Mouse (Mus musculus) frontal cortex, adult 2 months (tissue): ENCODE results near the gene Olfr1152. TPM values are rescaled to one million over a fixed set of nuclear protein-coding genes. Genes with fewer than 3 reads are reported as not detected.

Source experiments
- DNase-seq, 2 experiments: peaks; one replicate each; pipeline ENCODE4 v3.0.0; 2022; ENCODE audit warnings: low spot score in 1 of 2; ENCODE audit errors: extremely low spot score in 1 of 2
- polyA plus RNA-seq: library from polyadenylated mRNA; depleted of rRNA; stranded (reverse); fragments of >200 nt; gene quantifications from 2 replicates; pipeline ENCODE4 v1.2.3, GENCODE M21; 2012; rRNA removed

The Olfr1152 gene
- not detected in 2 replicates for polyA plus RNA-seq

DNA sequence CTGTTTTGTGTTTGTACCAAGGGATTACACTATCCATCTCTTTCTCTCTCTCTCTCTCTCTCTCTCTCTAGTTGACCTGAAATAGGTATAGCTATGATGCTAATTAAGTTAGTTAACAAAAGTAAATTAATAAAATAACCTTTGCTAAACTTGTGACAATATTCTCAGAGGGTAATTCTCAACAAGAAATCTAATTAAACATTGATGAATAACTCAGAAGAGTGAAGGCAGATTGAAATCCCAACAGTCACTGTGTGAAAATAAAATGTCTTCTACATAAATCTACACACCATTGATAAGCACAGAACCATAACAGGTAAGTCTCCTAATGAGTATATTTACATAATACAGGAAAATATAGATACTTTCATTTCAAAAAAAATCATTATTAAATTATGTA is at the start of gene Olfr1152:
TSS of gene Olfr1152 (plus strand) at position 301 of the 400 bp plus-strand sequence.
- DNase-seq = no peak

DNA sequence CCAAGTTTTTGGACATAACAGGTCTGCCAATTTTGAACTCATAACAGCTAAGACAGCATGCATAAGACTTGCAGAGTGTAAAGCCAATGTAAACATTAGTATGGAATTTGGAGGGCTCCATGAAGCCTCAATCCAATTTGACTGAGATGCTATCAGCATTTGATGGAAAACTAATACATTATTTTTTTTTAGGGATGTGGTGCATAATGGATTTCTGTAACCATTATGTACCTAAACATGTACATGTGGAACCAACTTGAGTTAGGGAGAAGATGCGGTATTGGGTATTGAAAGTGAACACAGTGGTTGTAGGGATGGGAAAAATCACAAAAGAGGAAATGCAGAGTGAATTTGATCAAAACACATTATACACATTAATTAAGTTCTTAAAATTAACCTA is 36.1 kb upstream of the Olfr1152 start, which contains the start of gene Olfr1148:
TSS of gene Olfr1148 (plus strand) at position 301 of the 400 bp plus-strand sequence.
- no peak for DNase-seq

DNA sequence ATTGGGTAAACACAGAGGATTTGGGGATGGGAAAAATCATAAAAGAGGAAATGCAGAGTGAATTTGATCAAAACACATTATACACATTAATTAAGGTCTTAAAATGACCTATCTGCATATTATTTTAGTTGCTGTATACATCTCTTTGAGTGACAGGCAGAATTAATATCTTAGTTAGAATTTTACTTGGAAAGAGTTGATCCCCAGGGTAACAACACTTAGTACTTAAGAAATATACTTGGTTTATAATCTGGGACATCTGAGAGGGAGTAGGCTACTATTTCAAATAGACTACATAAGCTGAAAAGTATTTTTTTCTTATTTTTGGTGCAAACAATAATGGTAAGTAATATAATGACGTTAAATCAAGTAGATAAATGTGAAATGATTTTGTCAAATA is 22.6 kb upstream of the Olfr1152 start, which contains the start of gene Olfr1150-ps1:
TSS of gene Olfr1150-ps1 (plus strand) at position 301 of the 400 bp plus-strand sequence.
- no peak for DNase-seq

DNA sequence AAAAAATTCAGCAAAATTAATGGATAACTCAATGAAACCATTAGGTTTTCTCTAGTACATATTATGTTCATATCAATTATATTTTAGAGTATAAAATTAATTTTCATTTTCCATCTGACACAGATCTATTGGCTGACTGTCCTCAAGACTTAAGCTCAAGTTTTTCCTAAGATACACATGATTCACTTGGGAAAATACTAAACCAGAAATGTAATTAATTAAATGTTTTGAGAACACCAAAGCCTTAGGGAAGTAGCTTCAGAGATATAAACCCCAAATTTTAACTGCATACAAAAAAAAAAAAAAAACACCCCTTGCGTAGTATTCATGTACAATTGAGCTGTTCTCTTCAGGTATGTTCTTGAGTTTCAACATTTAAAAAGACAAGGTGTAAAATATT is 10.7 kb upstream of the Olfr1152 start, which contains the start of gene Olfr1151:
TSS of gene Olfr1151 (plus strand) at position 301 of the 400 bp plus-strand sequence.
- no peak for DNase-seq

DNA sequence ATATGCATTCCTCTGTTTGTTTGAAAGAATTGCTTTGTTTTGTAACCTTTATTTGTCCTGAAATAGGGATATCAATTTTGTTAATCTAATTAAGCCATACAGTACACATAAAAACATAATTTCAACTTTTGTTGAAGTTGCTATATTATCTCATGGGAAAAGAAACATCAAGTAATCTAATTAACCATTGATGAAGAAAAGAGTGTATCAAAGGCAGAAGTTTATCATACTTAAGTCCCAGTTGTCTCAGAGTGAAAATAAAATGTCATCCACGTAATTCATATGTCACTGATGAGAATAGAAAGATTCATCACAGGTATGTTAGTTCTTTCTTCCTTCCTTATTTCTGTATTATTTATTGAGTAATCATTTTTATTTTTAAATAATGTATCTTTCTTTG is 28.4 kb downstream of the Olfr1152 start, which contains the start of gene Olfr1153:
TSS of gene Olfr1153 (plus strand) at position 301 of the 400 bp plus-strand sequence.
- no peak for DNase-seq

DNA sequence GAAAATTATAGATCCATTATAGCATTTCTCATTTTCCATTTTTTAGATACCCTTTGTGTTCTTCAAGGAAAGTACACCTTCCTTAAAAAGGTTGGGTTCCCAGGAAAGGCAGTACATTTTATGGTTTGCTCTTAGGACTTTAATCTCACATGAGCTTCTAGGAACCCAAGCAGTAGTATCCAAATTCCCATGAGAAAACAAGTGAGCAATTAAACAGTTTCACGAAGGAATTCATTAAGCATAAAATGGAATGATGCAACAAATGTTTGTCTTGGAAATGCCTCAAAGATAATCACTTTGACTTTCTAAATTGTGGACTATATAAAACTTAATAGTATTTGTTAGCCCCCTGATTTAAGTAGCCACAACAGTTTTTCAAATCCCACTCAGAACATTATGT is 38.8 kb downstream of the Olfr1152 start, which contains the start of gene Olfr1154:
TSS of gene Olfr1154 (minus strand) at position 101 of the 400 bp plus-strand sequence.
- DNase-seq = no peak

Other genes with a start within 250 kb of the Olfr1152 start
- gene Olfr1131, start 239.4 kb upstream of the Olfr1152 start, polyA plus RNA-seq = not detected in 2 replicates
- gene Olfr1132, start 229.0 kb upstream of the Olfr1152 start, polyA plus RNA-seq = not detected in 2 replicates
- not detected in 2 replicates for gene Olfr1133, start 219.1 kb upstream of the Olfr1152 start, polyA plus RNA-seq
- gene Olfr1134, start 208.0 kb upstream of the Olfr1152 start, polyA plus RNA-seq = 0.11 TPM in 1 of 2 replicates, not detected in the other
- gene Olfr1135, start 192.8 kb upstream of the Olfr1152 start, polyA plus RNA-seq = not detected in 2 replicates
- not detected in 2 replicates for gene Olfr1136, start 172.5 kb upstream of the Olfr1152 start, polyA plus RNA-seq
- gene Olfr1137, start 153.3 kb upstream of the Olfr1152 start, polyA plus RNA-seq = 0.02 TPM in 1 of 2 replicates, not detected in the other
- not detected in 2 replicates for gene Olfr1138, start 126.5 kb upstream of the Olfr1152 start, polyA plus RNA-seq
- 0.13 TPM in 1 of 2 replicates, not detected in the other for gene Olfr1140, start 122.7 kb upstream of the Olfr1152 start, polyA plus RNA-seq
- not detected in 2 replicates for gene Olfr1141, start 112.5 kb upstream of the Olfr1152 start, polyA plus RNA-seq
- 0.11 TPM in 1 of 2 replicates, not detected in the other for gene Olfr152, start 87.0 kb upstream of the Olfr1152 start, polyA plus RNA-seq
- not detected in 2 replicates for gene Olfr1143, start 65.9 kb upstream of the Olfr1152 start, polyA plus RNA-seq
- not detected in 2 replicates for gene Olfr1145, start 56.7 kb upstream of the Olfr1152 start, polyA plus RNA-seq
- gene Olfr1148, start 36.0 kb upstream of the Olfr1152 start, polyA plus RNA-seq = not detected in 2 replicates
- gene Olfr1150-ps1, start 22.5 kb upstream of the Olfr1152 start, polyA plus RNA-seq = not detected in 2 replicates
- gene Olfr1151, start 10.6 kb upstream of the Olfr1152 start, polyA plus RNA-seq = not detected in 2 replicates
- not detected in 2 replicates for gene Olfr1153, start 28.5 kb downstream of the Olfr1152 start, polyA plus RNA-seq
- not detected in 2 replicates for gene Olfr1154, start 38.7 kb downstream of the Olfr1152 start, polyA plus RNA-seq
- gene Olfr1155, start 78.6 kb downstream of the Olfr1152 start, polyA plus RNA-seq = not detected in 2 replicates
- gene Olfr1156, start 86.6 kb downstream of the Olfr1152 start, polyA plus RNA-seq = not detected in 2 replicates
- not detected in 2 replicates for gene Olfr1157, start 101.8 kb downstream of the Olfr1152 start, polyA plus RNA-seq
- not detected in 2 replicates for gene Olfr74, start 108.2 kb downstream of the Olfr1152 start, polyA plus RNA-seq
- gene Olfr1158, start 123.6 kb downstream of the Olfr1152 start, polyA plus RNA-seq = not detected in 2 replicates
- gene Olfr1160, start 141.8 kb downstream of the Olfr1152 start, polyA plus RNA-seq = 0.02 TPM in 1 of 2 replicates, not detected in the other
- gene Olfr1161, start 156.3 kb downstream of the Olfr1152 start, polyA plus RNA-seq = not detected in 2 replicates
- gene Olfr73, start 171.2 kb downstream of the Olfr1152 start, polyA plus RNA-seq = not detected in 2 replicates
- not detected in 2 replicates for gene Olfr1162, start 184.6 kb downstream of the Olfr1152 start, polyA plus RNA-seq
- not detected in 2 replicates for gene Olfr1163, start 205.3 kb downstream of the Olfr1152 start, polyA plus RNA-seq
- gene Olfr1164, start 227.5 kb downstream of the Olfr1152 start, polyA plus RNA-seq = not detected in 2 replicates